Mouse (Mus musculus): ENCODE measurements around the gene Cradd. TPM values are rescaled to one million over a fixed set of nuclear protein-coding genes. Genes with fewer than 3 reads are reported as not detected.

Cradd gene
- polyA plus RNA-seq, 1 experiment = 4.0 TPM

DNA sequence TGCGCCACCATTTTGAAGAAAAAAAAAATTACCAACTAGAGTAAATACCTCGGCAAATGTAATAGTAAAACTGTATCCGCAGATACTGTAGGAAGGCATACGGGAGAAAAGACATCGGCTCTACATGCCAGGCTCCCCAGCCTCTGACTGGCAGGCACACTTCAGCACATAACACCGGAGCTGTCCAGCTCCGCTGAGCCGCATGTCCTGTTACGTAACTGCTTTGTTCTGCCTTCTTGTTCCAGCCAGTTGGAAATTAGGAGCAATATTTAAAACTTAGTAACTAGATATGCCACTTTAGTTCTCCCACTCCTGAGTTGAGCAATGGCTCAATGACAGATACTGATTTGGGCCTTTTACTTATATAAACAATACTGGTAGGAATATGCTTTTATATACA, 48.4 kb downstream of the Cradd start:
- no peak for TF ChIP-seq CTCF (IDR thresholded peaks at IDR 0.05; ENCODE audit: control insufficient read depth, insufficient read depth, insufficient replicate concordance, low read depth, low read length)
- TF ChIP-seq POLR2A (IDR thresholded peaks at IDR 0.05; ENCODE audit: control insufficient read depth, low read depth, low read length) = no peak
- no peak overlapping the region for H3K4me3 ChIP-seq (ENCODE audit: control insufficient read depth, low read depth, low read length)
- no peaks in the 10 kb centered on the region for H3K4me1 ChIP-seq (ENCODE audit: control insufficient read depth, insufficient read depth, low read length)
- no peaks in the 10 kb centered on the region for H3K36me3 ChIP-seq (ENCODE audit: control insufficient read depth, insufficient read depth, low read length)
- no peak overlapping the region for H3K27ac ChIP-seq (ENCODE audit: control insufficient read depth, insufficient read depth, low read depth, low read length)
- H3K27me3 ChIP-seq (ENCODE audit: control insufficient read depth, insufficient read depth, low read length) = no peaks in the 10 kb centered on the region

DNA sequence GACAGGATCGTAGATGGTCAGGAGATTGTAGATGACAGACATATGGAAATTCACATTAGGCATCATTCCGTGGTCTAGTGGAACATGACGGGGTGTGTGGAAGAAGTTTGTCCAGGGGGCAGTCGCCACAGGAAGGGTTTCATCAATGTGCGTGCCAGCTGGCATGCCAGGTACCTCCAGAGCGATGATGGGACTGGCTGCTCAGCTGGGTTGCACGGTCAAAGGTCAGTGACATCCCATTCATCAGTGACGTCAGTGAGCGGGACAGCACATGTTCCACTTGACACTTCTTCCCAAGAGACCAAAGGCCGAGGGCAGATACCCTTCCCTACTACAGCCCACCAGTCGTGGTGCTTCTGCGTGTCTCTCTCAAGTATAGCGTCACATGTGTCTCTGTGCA, 50.7 kb downstream of the Cradd start:
- 0 out of 2 replicates have a peak, but pooled peaks cover 2% of the 10 kb centered on the region for H3K4me1 ChIP-seq (ENCODE audit: control insufficient read depth, insufficient read depth, low read length)
- TF ChIP-seq POLR2A (IDR thresholded peaks at IDR 0.05; ENCODE audit: control insufficient read depth, low read depth, low read length) (no peak), CTCF (IDR thresholded peaks at IDR 0.05; ENCODE audit: control insufficient read depth, insufficient read depth, insufficient replicate concordance, low read depth, low read length) (no peak)
- no peaks in the 10 kb centered on the region for H3K27me3 ChIP-seq (ENCODE audit: control insufficient read depth, insufficient read depth, low read length)
- H3K4me3 ChIP-seq (ENCODE audit: control insufficient read depth, low read depth, low read length) = no peak overlapping the region
- H3K27ac ChIP-seq (ENCODE audit: control insufficient read depth, insufficient read depth, low read depth, low read length) = no peak overlapping the region
- H3K36me3 ChIP-seq (ENCODE audit: control insufficient read depth, insufficient read depth, low read length) = no peaks in the 10 kb centered on the region

DNA sequence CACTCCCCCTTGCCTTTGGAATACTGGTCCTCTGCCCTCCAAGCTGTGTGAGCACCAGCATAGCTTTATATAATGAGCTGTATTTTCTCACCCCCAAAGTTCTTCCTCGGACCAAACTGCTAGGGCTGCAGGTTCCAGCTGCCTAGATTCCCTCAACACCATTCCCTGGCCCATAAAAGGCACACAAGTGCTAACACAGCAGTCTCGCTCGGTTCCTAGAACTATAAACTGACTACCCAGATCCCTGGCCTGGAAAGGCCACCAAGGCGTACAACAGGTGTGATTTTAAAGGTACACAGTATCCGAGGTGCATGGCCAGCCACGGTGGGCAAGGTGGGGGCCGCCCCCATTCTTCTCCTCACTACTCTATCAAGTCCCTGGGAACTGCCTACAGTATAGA, 54.8 kb downstream of the Cradd start:
- no peak for TF ChIP-seq CTCF (IDR thresholded peaks at IDR 0.05; ENCODE audit: control insufficient read depth, insufficient read depth, insufficient replicate concordance, low read depth, low read length)
- TF ChIP-seq POLR2A (IDR thresholded peaks at IDR 0.05; ENCODE audit: control insufficient read depth, low read depth, low read length) = no peak
- no peaks in the 10 kb centered on the region for H3K36me3 ChIP-seq (ENCODE audit: control insufficient read depth, insufficient read depth, low read length)
- H3K4me1 ChIP-seq (ENCODE audit: control insufficient read depth, insufficient read depth, low read length) = peaks cover 7% of the 10 kb centered on the region
- no peak overlapping the region for H3K27ac ChIP-seq (ENCODE audit: control insufficient read depth, insufficient read depth, low read depth, low read length)
- no peak overlapping the region for H3K4me3 ChIP-seq (ENCODE audit: control insufficient read depth, low read depth, low read length)
- H3K27me3 ChIP-seq (ENCODE audit: control insufficient read depth, insufficient read depth, low read length) = peaks cover 5% of the 10 kb centered on the region; the same call in 1 of the 2 replicates

DNA sequence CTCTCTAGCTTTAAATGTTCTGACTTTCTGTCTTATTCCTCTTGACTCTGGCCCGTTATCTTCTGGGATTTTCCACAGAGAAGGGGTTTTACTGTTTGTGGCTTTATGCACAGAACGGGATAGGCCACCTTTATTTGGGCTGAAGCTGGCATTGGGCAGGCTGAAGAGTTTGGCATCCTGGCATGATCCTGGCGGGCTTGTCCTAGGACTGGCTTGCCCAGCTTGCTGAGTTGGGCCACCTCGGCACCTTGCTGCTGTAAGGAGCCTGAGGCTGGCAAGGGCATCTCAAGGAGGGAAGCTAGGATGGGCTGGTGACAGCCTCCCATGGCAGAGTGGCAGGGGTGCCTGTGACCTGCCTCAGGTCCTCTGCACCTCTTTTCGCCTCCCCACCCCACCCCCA, 55.6 kb downstream of the Cradd start:
- no peak for TF ChIP-seq CTCF (IDR thresholded peaks at IDR 0.05; ENCODE audit: control insufficient read depth, insufficient read depth, insufficient replicate concordance, low read depth, low read length)
- no peak for TF ChIP-seq POLR2A (IDR thresholded peaks at IDR 0.05; ENCODE audit: control insufficient read depth, low read depth, low read length)
- Histone ChIP-seq H3K27ac (ENCODE audit: control insufficient read depth, insufficient read depth, low read depth, low read length) (no peak overlapping the region), H3K27me3 (ENCODE audit: control insufficient read depth, insufficient read depth, low read length) (peaks cover 5% of the 10 kb centered on the region; the same call in 1 of the 2 replicates)

DNA sequence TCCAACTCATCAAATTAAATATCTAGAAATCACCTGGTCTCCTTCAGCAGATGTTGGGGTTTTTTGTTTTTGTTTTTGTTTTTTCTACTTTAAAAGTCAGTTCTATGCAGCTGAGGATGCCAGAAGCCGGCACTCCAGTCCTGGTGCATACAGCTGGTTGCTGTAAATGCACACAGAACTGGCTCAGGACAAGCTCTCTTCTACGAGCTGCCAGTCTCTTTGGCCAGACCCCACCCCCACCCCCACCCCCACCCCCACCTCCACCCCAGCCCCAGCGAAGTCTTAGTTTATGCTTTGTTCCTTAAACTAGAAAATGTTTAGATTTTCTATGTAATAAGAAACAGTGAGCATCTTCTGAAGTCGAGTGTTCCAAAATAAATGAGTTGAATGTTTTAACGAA, 57.0 kb downstream of the Cradd start:
- Histone ChIP-seq H3K27ac (ENCODE audit: control insufficient read depth, insufficient read depth, low read depth, low read length) (no peak overlapping the region), H3K27me3 (ENCODE audit: control insufficient read depth, insufficient read depth, low read length) (peaks cover 5% of the 10 kb centered on the region; the same call in 1 of the 2 replicates), H3K4me3 (ENCODE audit: control insufficient read depth, low read depth, low read length) (no peak overlapping the region), H3K4me1 (ENCODE audit: control insufficient read depth, insufficient read depth, low read length) (peaks cover 12% of the 10 kb centered on the region), H3K36me3 (ENCODE audit: control insufficient read depth, insufficient read depth, low read length) (no peaks in the 10 kb centered on the region)
- TF ChIP-seq CTCF (IDR thresholded peaks at IDR 0.05; ENCODE audit: control insufficient read depth, insufficient read depth, insufficient replicate concordance, low read depth, low read length) = no peak
- no peak for TF ChIP-seq POLR2A (IDR thresholded peaks at IDR 0.05; ENCODE audit: control insufficient read depth, low read depth, low read length)

More for the DNA sequence above, 55.6 kb downstream of the Cradd start:
- H3K36me3 ChIP-seq (ENCODE audit: control insufficient read depth, insufficient read depth, low read length) = no peaks in the 10 kb centered on the region
- peaks cover 7% of the 10 kb centered on the region for H3K4me1 ChIP-seq (ENCODE audit: control insufficient read depth, insufficient read depth, low read length)
- H3K4me3 ChIP-seq (ENCODE audit: control insufficient read depth, low read depth, low read length) = no peak overlapping the region

DNA sequence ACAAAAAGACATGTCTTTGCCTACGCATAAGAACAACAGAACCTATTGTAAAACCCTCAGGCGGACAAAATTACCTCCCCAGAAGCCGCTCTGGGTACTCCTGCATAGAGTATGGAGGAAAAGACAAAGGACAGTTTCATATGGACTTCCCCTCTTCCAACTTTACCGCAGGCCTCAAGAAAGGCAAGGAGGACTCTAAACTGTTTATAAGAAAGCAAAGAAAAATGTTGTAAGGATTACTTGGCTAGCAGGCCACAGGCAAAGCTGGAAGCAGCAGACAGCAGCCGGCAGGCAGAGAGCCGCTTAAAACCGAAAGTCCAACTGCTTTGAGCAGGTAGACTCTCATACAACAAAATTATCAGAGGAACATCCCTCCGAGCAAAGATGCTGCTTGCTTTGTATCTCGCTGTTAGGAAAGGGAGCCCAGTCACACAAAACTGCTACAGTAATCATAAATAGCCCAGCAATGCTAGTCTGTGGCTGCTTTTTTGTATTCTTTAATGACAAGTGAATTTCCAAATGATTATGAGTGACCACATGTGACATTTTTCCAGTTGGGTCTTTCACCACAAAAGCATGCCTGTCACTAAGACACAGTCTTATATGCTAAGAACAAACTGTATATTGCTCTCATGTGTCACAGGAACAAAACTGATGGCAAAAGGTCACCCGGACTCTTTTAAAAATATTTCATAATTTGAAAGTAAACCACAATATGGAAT, 57.7 kb downstream of the Cradd start:
- Histone ChIP-seq H3K4me3 (ENCODE audit: control insufficient read depth, low read depth, low read length) (no peak overlapping the region), H3K27me3 (ENCODE audit: control insufficient read depth, insufficient read depth, low read length) (peaks cover 5% of the 10 kb centered on the region; the same call in 1 of the 2 replicates), H3K27ac (ENCODE audit: control insufficient read depth, insufficient read depth, low read depth, low read length) (0 out of 2 replicates have a peak overlapping the region, but pooled peaks have one; percentile 47), H3K36me3 (ENCODE audit: control insufficient read depth, insufficient read depth, low read length) (no peaks in the 10 kb centered on the region), H3K4me1 (ENCODE audit: control insufficient read depth, insufficient read depth, low read length) (peaks cover 12% of the 10 kb centered on the region)
- TF ChIP-seq CTCF (IDR thresholded peaks at IDR 0.05; ENCODE audit: control insufficient read depth, insufficient read depth, insufficient replicate concordance, low read depth, low read length) = no peak
- no peak for TF ChIP-seq POLR2A (IDR thresholded peaks at IDR 0.05; ENCODE audit: control insufficient read depth, low read depth, low read length)

DNA sequence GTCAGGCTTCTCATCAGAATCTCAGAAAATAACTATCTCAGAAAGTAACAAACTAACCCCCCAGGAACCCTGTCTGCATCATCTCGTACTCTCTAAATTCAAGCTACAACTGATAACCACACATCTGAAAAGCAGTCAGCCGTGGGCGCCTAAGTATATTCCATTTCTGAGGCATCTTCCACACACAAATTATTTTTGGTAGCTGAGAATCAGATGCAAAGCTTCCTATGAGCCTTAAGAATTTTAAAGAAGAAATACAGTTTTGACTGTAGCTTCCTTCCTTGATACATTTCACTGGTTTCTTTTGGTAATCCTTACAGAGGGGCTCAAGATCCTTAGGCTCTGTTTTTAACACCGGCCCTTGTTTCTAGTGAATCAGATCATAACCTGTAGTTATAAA, 58.4 kb downstream of the Cradd start:
- peaks cover 12% of the 10 kb centered on the region for H3K4me1 ChIP-seq (ENCODE audit: control insufficient read depth, insufficient read depth, low read length)
- TF ChIP-seq CTCF (IDR thresholded peaks at IDR 0.05; ENCODE audit: control insufficient read depth, insufficient read depth, insufficient replicate concordance, low read depth, low read length) (no peak), POLR2A (IDR thresholded peaks at IDR 0.05; ENCODE audit: control insufficient read depth, low read depth, low read length) (no peak)
- no peaks in the 10 kb centered on the region for H3K36me3 ChIP-seq (ENCODE audit: control insufficient read depth, insufficient read depth, low read length)
- H3K27me3 ChIP-seq (ENCODE audit: control insufficient read depth, insufficient read depth, low read length) = peaks cover 5% of the 10 kb centered on the region; the same call in 1 of the 2 replicates
- H3K4me3 ChIP-seq (ENCODE audit: control insufficient read depth, low read depth, low read length) = no peak overlapping the region
- H3K27ac ChIP-seq (ENCODE audit: control insufficient read depth, insufficient read depth, low read depth, low read length) = peak overlapping the region; percentile 26; the same call in 1 of the 2 replicates

Measured in testis, adult 2 months (tissue).